Mouse (Mus musculus) heart, embryonic 15.5 days (tissue): ENCODE results near the gene Nup93. TPM values are rescaled to one million over a fixed set of nuclear protein-coding genes. Genes with fewer than 3 reads are reported as not detected.
A peak's percentile ranks its signal among the peaks of the same experiment; 100 is the strongest.

Source experiments
- ATAC-seq: fragments of 200-750 bp; cut with Nextera tagmentation; replicated peaks from 2 replicates; pipeline ENCODE4 v1.8.0; 2017; ENCODE audit warnings: low read depth, moderate TSS enrichment; ENCODE audit not compliant: insufficient number of reproducible peaks, insufficient read depth, low FRiP score
- H3K27ac ChIP-seq: fragments of 300-500 bp; sonication (generic); 2 replicates; pipeline ENCODE4 v1.5.1; 2015; ENCODE audit warnings: mild to moderate bottlenecking, inconsistent platforms
- H3K27me3 ChIP-seq: fragments of 300-500 bp; sonication (generic); 2 replicates; pipeline ENCODE4 v1.6.1; 2015; ENCODE audit warnings: inconsistent platforms
- H3K36me3 ChIP-seq: fragments of 300-500 bp; sonication (generic); 2 replicates; pipeline ENCODE4 v1.6.1; 2015; ENCODE audit warnings: mild to moderate bottlenecking, inconsistent platforms
- H3K4me1 ChIP-seq: fragments of 300-500 bp; sonication (generic); replicated peaks from 2 replicates; pipeline ENCODE4 v1.6.1; 2015; ENCODE audit warnings: inconsistent platforms
- H3K4me2 ChIP-seq: fragments of 300-500 bp; sonication (generic); 2 replicates; pipeline ENCODE4 v1.6.1; 2015; ENCODE audit warnings: inconsistent platforms, mild to moderate bottlenecking, moderate library complexity
- H3K4me3 ChIP-seq: fragments of 300-500 bp; sonication (generic); 2 replicates; pipeline ENCODE4 v1.5.1; 2015; ENCODE audit warnings: mild to moderate bottlenecking, inconsistent platforms
- H3K9ac ChIP-seq: fragments of 300-500 bp; sonication (generic); 2 replicates; pipeline ENCODE4 v1.6.1; 2015; ENCODE audit warnings: mild to moderate bottlenecking, inconsistent platforms
- H3K9me3 ChIP-seq: fragments of 300-500 bp; sonication (generic); replicated peaks from 2 replicates; pipeline ENCODE4 v1.6.1; 2016; ENCODE audit warnings: inconsistent platforms
- WGBS: fragments of 180-500 bp; shearing (Covaris S2); methylation state at CpG from one replicate; pipeline ENCODE4 v1.1.7; 2015; ENCODE audit warnings: mixed read lengths; 5-methylcytosine and 5-hydroxymethylcytosine counted together
- polyA plus RNA-seq: library from polyadenylated mRNA; unstranded; fragments of >200 nt; fragmentation: Nextera tagmentation; extraction: Ambion mirVana; gene quantifications from 2 replicates; pipeline ENCODE4 v1.2.1, GENCODE M21; 2015

The Nup93 gene
- polyA plus RNA-seq, 1 experiment from 2014 or later = 51.6 TPM

- no peaks in the 10 kb centered on the region for H3K36me3 ChIP-seq
- peaks cover 23% of the 10 kb centered on the region for H3K4me1 ChIP-seq
- H3K27me3 ChIP-seq = peaks cover 69% of the 10 kb centered on the region
- H3K4me2 ChIP-seq = peak overlapping the region; percentile 81; the same call in 1 of the 2 replicates
- H3K4me3 ChIP-seq = no peak overlapping the region
- peak overlapping the region; percentile 93; the same call in 1 of the 2 replicates for H3K27ac ChIP-seq
- no peaks in the 10 kb centered on the region for H3K9me3 ChIP-seq
- no peak overlapping the region for H3K9ac ChIP-seq
- WGBS = 66% methylated on average over 7 of the region's 7 CpGs
- no peak for ATAC-seq
These were observed 36.5 kb upstream of the Nup93 start for GRCm38 (mm10) chr8:94177716-94178390.

GRCm38 (mm10) chr8:94178857-94179712, 35.3 kb upstream of the Nup93 start, which contains the start of gene Mt1:
Mt1 (plus strand) TSS chr8:94179082.
- Histone ChIP-seq H3K27me3 (peaks cover 63% of the 10 kb centered on the region), H3K9ac (peak within 1 kb of the TSS; percentile 74), H3K27ac (peak within 1 kb of the TSS; percentile 93), H3K4me1 (peaks cover 28% of the 10 kb centered on the region), H3K9me3 (no peaks in the 10 kb centered on the region), H3K4me2 (peak within 1 kb of the TSS; percentile 81), H3K4me3 (peak within 1 kb of the TSS; percentile 64), H3K36me3 (no peaks in the 10 kb centered on the region)
- ATAC-seq = peak; percentile 93
- under 1% methylated on average over 50 of the region's 50 CpGs for WGBS

- Histone ChIP-seq H3K36me3 (no peaks in the 10 kb centered on the region), H3K27ac (peak overlapping the region; percentile 93), H3K9ac (peak overlapping the region; percentile 74), H3K4me2 (peak overlapping the region; percentile 81), H3K4me1 (peaks cover 28% of the 10 kb centered on the region), H3K27me3 (peaks cover 63% of the 10 kb centered on the region), H3K4me3 (peak overlapping the region; percentile 64), H3K9me3 (no peaks in the 10 kb centered on the region)
- 6% methylated on average over 25 of the region's 25 CpGs for WGBS
- no peak for ATAC-seq
These were observed 34.4 kb upstream of the Nup93 start for GRCm38 (mm10) chr8:94179713-94180560.

DNA sequence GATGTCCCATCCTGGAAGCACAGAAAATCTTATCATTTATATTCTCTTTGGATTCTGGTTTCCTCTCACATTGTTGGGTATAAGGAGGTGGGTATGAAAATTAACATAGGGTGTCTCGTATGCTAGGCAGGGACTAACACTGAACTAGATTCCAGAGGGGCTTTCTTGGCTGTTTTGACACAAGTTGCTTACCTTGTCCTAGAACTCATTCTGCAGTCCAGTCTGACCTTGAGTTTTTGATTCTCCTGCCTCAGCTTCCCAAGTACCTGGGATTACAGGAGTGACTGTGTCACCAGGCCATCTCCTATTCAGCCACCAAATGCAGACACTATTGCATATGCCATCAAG, 33.8 kb upstream of the Nup93 start:
- Histone ChIP-seq H3K9me3 (no peaks in the 10 kb centered on the region), H3K27ac (no peak overlapping the region), H3K4me1 (peaks cover 28% of the 10 kb centered on the region), H3K9ac (no peak overlapping the region), H3K27me3 (peaks cover 60% of the 10 kb centered on the region), H3K4me3 (peak overlapping the region; percentile 64), H3K4me2 (peak overlapping the region; percentile 81), H3K36me3 (no peaks in the 10 kb centered on the region)
- WGBS = 88% methylated on average over 1 of the region's 1 CpGs
- ATAC-seq = no peak

GRCm38 (mm10) chr8:94182055-94182929, 32.1 kb upstream of the Nup93 start:
- Histone ChIP-seq H3K4me3 (peak overlapping the region; percentile 42), H3K4me1 (peaks cover 39% of the 10 kb centered on the region), H3K27ac (peak overlapping the region; percentile 46), H3K9ac (peak overlapping the region; percentile 40), H3K36me3 (no peaks in the 10 kb centered on the region), H3K9me3 (no peaks in the 10 kb centered on the region), H3K4me2 (peak overlapping the region; percentile 65), H3K27me3 (peaks cover 57% of the 10 kb centered on the region)
- WGBS = 65% methylated on average over 13 of the region's 13 CpGs
- no peak for ATAC-seq

GRCm38 (mm10) chr8:94183117-94183516, 31.2 kb upstream of the Nup93 start:
- peak overlapping the region; percentile 40 for H3K9ac ChIP-seq
- H3K27ac ChIP-seq = peak overlapping the region; percentile 46; the same call in 1 of the 2 replicates
- WGBS = under 1% methylated on average over 16 of the region's 16 CpGs
- peaks cover 43% of the 10 kb centered on the region for H3K4me1 ChIP-seq
- no peaks in the 10 kb centered on the region for H3K9me3 ChIP-seq
- H3K36me3 ChIP-seq = no peaks in the 10 kb centered on the region
- peak; percentile 40 for ATAC-seq
- H3K4me3 ChIP-seq = peak overlapping the region; percentile 42
- H3K27me3 ChIP-seq = peaks cover 58% of the 10 kb centered on the region
- H3K4me2 ChIP-seq = peak overlapping the region; percentile 65

DNA sequence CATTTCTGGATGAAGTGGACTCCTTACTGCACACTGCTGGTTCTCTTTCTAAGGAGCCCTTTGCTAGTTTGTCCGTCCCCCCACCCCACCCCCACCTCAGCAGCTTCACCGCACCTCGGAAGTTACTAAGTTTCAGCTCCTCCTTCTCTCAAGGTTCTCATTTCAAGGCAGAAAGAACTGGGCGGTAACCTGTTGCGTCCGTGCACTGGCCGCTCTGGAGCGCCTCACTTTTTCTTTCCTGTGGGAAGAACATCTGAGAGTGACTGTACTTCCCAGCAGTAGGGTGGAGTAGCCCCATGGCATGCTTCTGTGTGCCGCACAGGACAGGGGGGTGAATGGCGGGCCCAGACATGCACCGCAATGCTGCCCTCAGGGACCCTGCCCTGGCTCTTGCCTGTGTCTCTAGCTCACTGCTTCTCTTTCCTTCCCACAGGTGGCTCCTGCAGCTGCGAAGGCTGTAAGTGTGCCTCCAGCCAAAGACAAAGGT, 30.0 kb upstream of the Nup93 start:
- peaks cover 41% of the 10 kb centered on the region for H3K4me1 ChIP-seq
- no peak for ATAC-seq
- no peaks in the 10 kb centered on the region for H3K9me3 ChIP-seq
- no peak overlapping the region for H3K4me3 ChIP-seq
- WGBS = 41% methylated on average over 12 of the region's 12 CpGs
- H3K9ac ChIP-seq = no peak overlapping the region
- no peak overlapping the region for H3K4me2 ChIP-seq
- H3K27me3 ChIP-seq = peaks cover 55% of the 10 kb centered on the region
- no peaks in the 10 kb centered on the region for H3K36me3 ChIP-seq
- H3K27ac ChIP-seq = no peak overlapping the region

GRCm38 (mm10) chr8:94185791-94186190, 28.6 kb upstream of the Nup93 start:
- 66% methylated on average over 6 of the region's 6 CpGs for WGBS
- peaks cover 47% of the 10 kb centered on the region for H3K27me3 ChIP-seq

DNA sequence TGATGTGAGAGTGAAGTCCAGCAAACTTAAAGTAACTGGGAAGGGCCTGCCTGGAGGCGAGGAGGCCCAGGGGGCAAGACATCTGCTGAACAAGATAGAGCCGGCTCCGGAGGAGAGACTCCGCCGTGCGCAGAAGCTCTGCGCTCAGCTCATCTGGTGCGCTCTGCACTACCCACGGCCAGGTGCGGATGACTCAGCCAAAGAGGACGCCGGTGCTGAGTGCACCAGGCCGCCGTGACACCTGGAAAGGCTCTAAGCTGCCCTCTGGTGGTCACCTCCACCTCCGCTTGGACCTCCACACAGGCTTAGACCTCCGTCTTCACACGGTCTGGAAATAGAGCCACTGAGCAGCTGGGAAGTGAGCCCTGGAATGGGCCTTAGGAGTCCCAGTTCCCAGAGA, 27.8 kb upstream of the Nup93 start:
- Histone ChIP-seq H3K4me3 (peak overlapping the region; percentile 12; the same call in 1 of the 2 replicates), H3K27me3 (peaks cover 46% of the 10 kb centered on the region), H3K4me2 (peak overlapping the region; percentile 52), H3K9me3 (no peaks in the 10 kb centered on the region), H3K27ac (no peak overlapping the region), H3K9ac (no peak overlapping the region), H3K4me1 (peaks cover 46% of the 10 kb centered on the region), H3K36me3 (no peaks in the 10 kb centered on the region)
- WGBS = 4% methylated on average over 17 of the region's 17 CpGs
- ATAC-seq = peak; percentile 72

More at GRCm38 (mm10) chr8:94185791-94186190, 28.6 kb upstream of the Nup93 start:
- Histone ChIP-seq H3K9me3 (no peaks in the 10 kb centered on the region), H3K27ac (no peak overlapping the region), H3K36me3 (no peaks in the 10 kb centered on the region), H3K4me3 (no peak overlapping the region), H3K9ac (no peak overlapping the region), H3K4me1 (peaks cover 39% of the 10 kb centered on the region), H3K4me2 (no peak overlapping the region)
- ATAC-seq = no peak

DNA sequence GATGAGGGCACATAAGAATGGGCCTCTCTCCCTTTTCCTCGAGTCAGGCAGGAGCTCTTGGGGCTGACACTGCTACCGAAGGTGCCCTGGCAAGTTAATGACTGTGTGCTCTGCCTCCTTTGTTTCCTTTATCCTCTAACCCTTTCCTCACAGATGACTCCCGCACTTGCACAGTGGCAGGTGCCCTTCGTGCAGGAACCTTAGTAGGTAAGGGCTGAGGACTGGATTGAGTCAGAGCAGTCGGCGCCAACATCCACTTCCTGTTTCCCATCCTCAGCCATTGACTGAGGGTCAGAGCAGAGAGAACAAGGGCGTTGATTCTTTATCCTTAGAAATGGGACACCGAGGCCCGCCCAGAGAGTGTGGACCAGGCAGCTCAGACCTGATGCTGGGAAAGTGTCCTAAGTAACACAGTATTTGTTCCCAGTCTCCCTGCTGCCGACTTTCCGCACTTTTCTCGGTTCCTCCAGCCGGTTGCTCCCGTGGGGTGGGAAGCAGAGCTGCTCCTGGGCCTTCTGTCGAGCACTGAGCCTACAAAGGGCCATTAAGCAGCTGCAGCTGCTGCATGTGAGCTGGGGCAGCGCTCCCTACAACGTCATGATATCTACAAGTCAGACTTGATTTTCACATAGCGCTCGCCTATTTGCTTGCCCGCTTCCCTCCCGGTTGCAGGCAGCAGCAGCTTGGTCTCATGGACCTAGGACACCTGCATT, 26.9 kb upstream of the Nup93 start:
- H3K4me1 ChIP-seq = peaks cover 46% of the 10 kb centered on the region
- H3K36me3 ChIP-seq = no peaks in the 10 kb centered on the region
- H3K4me2 ChIP-seq = no peak overlapping the region
- no peak overlapping the region for H3K9ac ChIP-seq
- H3K27ac ChIP-seq = no peak overlapping the region
- no peak overlapping the region for H3K4me3 ChIP-seq
- peaks cover 42% of the 10 kb centered on the region for H3K27me3 ChIP-seq
- 48% methylated on average over 21 of the region's 21 CpGs for WGBS
- no peaks in the 10 kb centered on the region for H3K9me3 ChIP-seq
- no peak for ATAC-seq
